Mouse (Mus musculus) olfactory bulb, adult 2 months (tissue): ENCODE measurements around the gene Zfp467. TPM values are rescaled to one million over a fixed set of nuclear protein-coding genes. Genes with fewer than 3 reads are reported as not detected.

Experiments
- H3K27ac ChIP-seq: fragments of 200-500 bp; 2 replicates; pipeline ENCODE4 v1.5.1; 2012; ENCODE audit warnings: low read depth, low read length; ENCODE audit not compliant: insufficient read depth
- H3K4me1 ChIP-seq: fragments of 200-500 bp; 2 replicates; pipeline ENCODE4 v1.6.1; 2012; ENCODE audit warnings: low read length; ENCODE audit not compliant: control insufficient read depth, insufficient read depth
- H3K4me3 ChIP-seq: fragments of 200-500 bp; 2 replicates; pipeline ENCODE4 v1.5.1; 2012; ENCODE audit warnings: mild to moderate bottlenecking, low read depth, low read length, moderate library complexity; ENCODE audit not compliant: insufficient read depth
- CTCF ChIP-seq: fragments of 200-500 bp; IDR thresholded peaks from 2 replicates; pipeline ENCODE4 v1.5.1; 2012; ENCODE audit warnings: low read depth, mild to moderate bottlenecking, low read length, moderate library complexity; ENCODE audit not compliant: insufficient read depth
- POLR2A ChIP-seq: fragments of 200-500 bp; IDR thresholded peaks from 2 replicates; pipeline ENCODE4 v1.6.1; 2012; ENCODE audit warnings: mild to moderate bottlenecking, low read depth, low read length, moderate library complexity; ENCODE audit not compliant: insufficient read depth
- WGBS: fragments of 180-500 bp; shearing (Covaris S2); methylation state at CpG from one replicate; pipeline ENCODE4 v1.1.7; 2018; 5-methylcytosine and 5-hydroxymethylcytosine counted together
- polyA plus RNA-seq: library from polyadenylated mRNA; stranded (reverse); fragments of >200 nt; gene quantifications from 2 replicates; pipeline ENCODE4 v1.2.4, GENCODE M21; 2012; ENCODE audit warnings: low replicate concordance; ENCODE audit not compliant: missing spikeins, insufficient read depth, insufficient read length

The Zfp467 gene
- polyA plus RNA-seq, 1 experiment: not detected

GRCm38 (mm10) chr6:48467490-48467889 lies 21.9 kb upstream of the Zfp467 start:
- no peak overlapping the region for H3K27ac ChIP-seq
- no peaks in the 10 kb centered on the region for H3K4me1 ChIP-seq
- H3K4me3 ChIP-seq: no peak overlapping the region
- WGBS: 90% methylated on average over 7 of the region's 7 CpGs
- no peak for TF ChIP-seq CTCF
- TF ChIP-seq POLR2A: no peak

DNA sequence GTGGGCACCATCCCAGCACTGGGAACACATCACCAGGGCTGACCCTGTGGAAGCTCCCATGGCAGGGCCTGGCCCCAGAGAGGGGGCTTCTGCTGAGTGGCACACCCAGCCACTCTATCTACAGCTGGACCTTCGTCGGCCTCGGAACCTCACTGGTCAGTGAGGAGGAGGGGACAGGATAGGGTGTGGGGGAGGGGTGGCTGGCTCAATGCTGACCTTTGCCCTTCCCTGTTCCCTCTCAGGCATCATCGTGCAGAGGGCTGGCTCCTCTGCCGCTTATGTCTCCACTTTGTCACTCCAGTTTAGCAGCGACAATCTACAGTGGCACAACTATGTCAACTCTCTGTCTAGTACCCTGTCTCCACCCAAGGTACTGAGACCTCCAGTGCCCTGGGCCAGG lies 21.1 kb upstream of the Zfp467 start:
- Histone ChIP-seq H3K4me1 (no peaks in the 10 kb centered on the region), H3K27ac (no peak overlapping the region), H3K4me3 (no peak overlapping the region)
- TF ChIP-seq POLR2A (no peak), CTCF (no peak)
- WGBS: 62% methylated on average over 6 of the region's 6 CpGs

- no peaks in the 10 kb centered on the region for H3K4me1 ChIP-seq
- no peak overlapping the region for H3K27ac ChIP-seq
- no peak overlapping the region for H3K4me3 ChIP-seq
- 87% methylated on average over 13 of the region's 13 CpGs for WGBS
- no peak for TF ChIP-seq POLR2A
- TF ChIP-seq CTCF: no peak
These were observed 19.5 kb upstream of the Zfp467 start for GRCm38 (mm10) chr6:48464966-48465679.

DNA sequence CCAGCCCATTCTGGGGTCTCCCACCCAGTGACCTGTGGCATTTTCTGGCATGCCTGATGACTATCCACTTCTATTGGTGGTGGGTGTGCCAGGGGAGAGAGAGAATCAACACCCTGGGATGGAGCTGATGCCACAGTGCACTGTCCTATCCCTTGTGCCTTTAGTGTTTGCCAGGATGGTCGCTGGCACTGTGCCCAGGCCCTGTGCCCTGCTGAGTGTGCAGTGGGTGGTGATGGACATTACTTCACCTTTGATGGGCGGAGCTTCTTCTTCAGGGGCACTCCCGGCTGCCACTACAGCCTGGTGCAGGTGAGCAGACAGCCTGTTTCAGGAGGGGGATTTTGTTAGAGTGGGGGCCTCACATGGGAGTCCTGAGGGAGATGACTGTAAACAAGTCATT lies 7.1 kb upstream of the Zfp467 start:
- H3K27ac ChIP-seq: no peak overlapping the region

GRCm38 (mm10) chr6:48452151-48452550 lies 6.5 kb upstream of the Zfp467 start:
- WGBS: 48% methylated on average over 1 of the region's 1 CpGs
- no peak overlapping the region for H3K27ac ChIP-seq
- H3K4me3 ChIP-seq: no peak overlapping the region
- no peak for TF ChIP-seq POLR2A
- TF ChIP-seq CTCF: no peak
- no peaks in the 10 kb centered on the region for H3K4me1 ChIP-seq

More for the DNA sequence above, 7.1 kb upstream of the Zfp467 start:
- Histone ChIP-seq H3K4me3 (no peak overlapping the region), H3K4me1 (no peaks in the 10 kb centered on the region)
- 68% methylated on average over 3 of the region's 3 CpGs for WGBS
- TF ChIP-seq POLR2A (no peak), CTCF (no peak)

DNA sequence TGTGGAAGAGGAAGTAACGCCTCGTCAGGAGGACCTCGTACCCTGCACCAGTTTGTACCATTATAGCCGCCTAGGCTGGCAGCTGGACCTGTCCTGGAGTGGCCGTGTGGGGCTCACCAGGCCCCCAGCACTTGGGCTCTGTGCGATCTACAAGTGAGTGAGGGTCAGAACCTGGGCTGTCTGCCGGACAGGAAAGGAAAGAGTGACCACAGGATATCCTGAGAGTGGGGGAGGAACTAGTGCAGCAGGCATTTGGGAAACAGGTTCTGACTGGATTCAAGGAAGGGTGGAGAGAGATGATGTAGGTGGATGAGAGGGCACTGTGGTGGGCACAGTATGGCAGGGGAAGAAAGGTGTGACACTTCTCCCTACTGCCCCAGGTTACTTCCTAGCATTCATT lies 2.9 kb upstream of the Zfp467 start:
- WGBS: 79% methylated on average over 7 of the region's 7 CpGs
- Histone ChIP-seq H3K27ac (no peak overlapping the region), H3K4me3 (no peak overlapping the region), H3K4me1 (peaks cover 12% of the 10 kb centered on the region; the same call in 1 of the 2 replicates)
- TF ChIP-seq POLR2A: no peak
- no peak for TF ChIP-seq CTCF

- WGBS: 100% methylated on average over 1 of the region's 1 CpGs
- Histone ChIP-seq H3K27ac (no peak within 1 kb of the TSS), H3K4me1 (peaks cover 16% of the 10 kb centered on the region; the same call in 1 of the 2 replicates), H3K4me3 (no peak within 1 kb of the TSS)
- TF ChIP-seq POLR2A: no peak
- TF ChIP-seq CTCF: no peak
These were observed 2.3 kb upstream of the Zfp467 start, which contains the start of gene Sspo for GRCm38 (mm10) chr6:48447929-48448328. Gene Sspo (plus strand): TSS chr6:48448229.

DNA sequence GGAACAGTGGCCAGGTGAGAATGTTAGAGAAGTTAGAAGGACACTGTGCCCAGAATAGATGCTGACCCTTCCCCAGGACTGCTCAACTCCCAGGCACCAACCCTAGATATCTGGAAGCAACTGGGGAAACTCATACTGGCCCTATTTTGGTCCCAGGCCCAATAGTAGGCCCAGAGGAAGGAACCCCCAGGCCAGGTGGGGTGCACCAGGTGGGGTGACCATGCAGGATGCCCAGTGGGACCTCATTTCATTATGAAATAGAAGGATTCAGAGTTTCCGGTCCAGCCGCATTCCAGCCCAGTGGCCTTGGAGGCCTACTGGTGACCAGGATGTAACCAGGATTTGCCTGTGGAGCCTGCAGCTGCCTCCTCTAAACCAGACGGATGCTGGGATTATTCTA lies 1.3 kb upstream of the Zfp467 start:
- WGBS: 88% methylated on average over 3 of the region's 3 CpGs
- no peak for TF ChIP-seq CTCF
- TF ChIP-seq POLR2A: no peak
- Histone ChIP-seq H3K4me1 (peaks cover 16% of the 10 kb centered on the region; the same call in 1 of the 2 replicates), H3K27ac (no peak overlapping the region), H3K4me3 (no peak overlapping the region)

- H3K27ac ChIP-seq: no peak overlapping the region
- H3K4me3 ChIP-seq: no peak overlapping the region
- H3K4me1 ChIP-seq: peaks cover 16% of the 10 kb centered on the region; the same call in 1 of the 2 replicates
- TF ChIP-seq CTCF (no peak), POLR2A (no peak)
- 44% methylated on average over 3 of the region's 3 CpGs for WGBS
These were observed 631 bp upstream of the Zfp467 start for GRCm38 (mm10) chr6:48446256-48446655.
